In genomic region chr5:101776528-101776927, GRCm38 (mm10) we compare ENCODE assay signal across 23 mouse cellular contexts. TPM values are rescaled to one million over a fixed set of nuclear protein-coding genes. Genes with fewer than 3 reads are reported as not detected.
DNase-seq lines count a peak whose midpoint lies in the region; ATAC-seq lines count a peak whose summit lies in the region.
"Had no signal": no experiment of that assay in that cellular context is flagged by ENCODE, and none has a peak within 500 bp of the region (broad histone marks: within the 10 kb centered on the region; RNA-seq: fewer than 3 reads in every experiment).

No protein-coding gene starts in this region.

- 87% methylated on average over 8 of the region's 8 CpGs for WGBS in heart, embryonic 11.5 days (ENCODE audit: insufficient replicate concordance)

- ATAC-seq in frontal cortex, adult (ENCODE audit: low TSS enrichment), result peak; percentile 58
- no peak for ATAC-seq in heart, embryonic 11.5 days (replicated peaks; ENCODE audit: insufficient number of reproducible peaks, low FRiP score, low TSS enrichment)
- ATAC-seq: activated CD4-positive, CD25-positive, alpha-beta regulatory T cell, adult 4 months; CD4-positive, CD25-positive, alpha-beta regulatory T cell, adult 4 months; Patski had no signal

- no peak overlapping the region for H3K27ac ChIP-seq in heart, embryonic 11.5 days (ENCODE audit: low read depth, low read length)

- no peak overlapping the region for H3K4me2 ChIP-seq in heart, embryonic 11.5 days

- no peaks in the 10 kb centered on the region for H3K9me3 ChIP-seq in heart, embryonic 11.5 days (replicated peaks; ENCODE audit: control insufficient read depth, low read length)

- no peaks in the 10 kb centered on the region for H3K36me3 ChIP-seq in heart, embryonic 11.5 days (ENCODE audit: control insufficient read depth, insufficient read depth, low read length)
- H3K36me3 ChIP-seq: G1E had no signal

- no peaks in the 10 kb centered on the region for H3K4me1 ChIP-seq in heart, embryonic 11.5 days (ENCODE audit: control insufficient read depth, insufficient read depth, low read length)

- DNase-seq in frontal cortex, postnatal 36 days (ENCODE audit: low spot score in 2 of 2), result no peak
- DNase-seq in heart, adult 11 months, result peak; percentile 40
- DNase-seq in brain, adult 2 months (ENCODE audit: low read depth, low spot score), result peak; percentile 61
- DNase-seq in embryo, embryonic 9.5 days (ENCODE audit: extremely low spot score), result no peak
- DNase-seq: adrenal gland, adult 2 months; adrenal gland, adult 8-10 months; adrenal gland, postnatal 10 days; adrenal gland, postnatal 14 days; adrenal gland, postnatal 25 days; adrenal gland, postnatal 36 days; B cell, adult 2 months; cerebellum, adult 11 months; cerebellum, adult 11-12 months; cerebellum, adult 18-20 months; cerebellum, adult 2 months had no signal

- H3K4me3 ChIP-seq in heart, embryonic 11.5 days (ENCODE audit: low read depth, low read length), result no peak overlapping the region

- 0 out of 2 replicates have a peak, but pooled peaks cover 5% of the 10 kb centered on the region for H3K27me3 ChIP-seq in heart, embryonic 11.5 days (ENCODE audit: control insufficient read depth, insufficient read depth, low read length)
- H3K27me3 ChIP-seq: CH12.LX, Patski had no signal

- no peak overlapping the region for H3K9ac ChIP-seq in heart, embryonic 11.5 days (ENCODE audit: low read depth, low read length)

RNA-seq across cellular contexts. Expression of gene Cds1, which starts 11.6 kb away (rescaled TPM):
- polyA plus RNA-seq in heart, embryonic 11.5 days (2014; fragmentation: Nextera tagmentation; extraction: Ambion mirVana), result 0.52 and 0.60 TPM in 2 replicates
- polyA plus RNA-seq: activated CD4-positive, CD25-positive, alpha-beta regulatory T cell, adult 4 months; C2C12; CD4-positive, CD25-positive, alpha-beta regulatory T cell, adult 4 months; G1E had no signal

Comparison
In these comparisons a context has a peak if more than half of its experiments do, and no peak if none do; other contexts are left out.
1. DNase-seq: peak in heart, adult 11 months (single experiment) and brain, adult 2 months (single experiment); none in frontal cortex, postnatal 36 days (0 of 2) and embryo, embryonic 9.5 days (single experiment).